Comparison of ENCODE assay signal across 8 mouse cellular contexts in genomic region chr1:170136351-170137009, GRCm38 (mm10). TPM values are rescaled to one million over a fixed set of nuclear protein-coding genes. Genes with fewer than 3 reads are reported as not detected.
DNase-seq lines count a peak whose midpoint lies in the region; ATAC-seq lines count a peak whose summit lies in the region.

No protein-coding gene starts in this region.

- H3K36me3 ChIP-seq in forebrain, embryonic 12.5 days (replicated peaks), result no peaks in the 10 kb centered on the region
- no peaks in the 10 kb centered on the region for H3K36me3 ChIP-seq in heart, embryonic 16.5 days (ENCODE audit: control insufficient read depth, insufficient read depth)
- no peaks in the 10 kb centered on the region for H3K36me3 ChIP-seq in liver, embryonic 13.5 days
- H3K36me3 ChIP-seq in stomach, embryonic 16.5 days (ENCODE audit: control insufficient read depth, insufficient read depth, low read length), result no peaks in the 10 kb centered on the region; the same call in 1 of the 2 replicates

- 38% methylated on average over 7 of the region's 7 CpGs for WGBS in forebrain, embryonic 12.5 days
- WGBS in heart, embryonic 16.5 days, result 12% methylated on average over 7 of the region's 7 CpGs
- WGBS in liver, embryonic 13.5 days (ENCODE audit: insufficient replicate concordance), result 8% methylated on average over 7 of the region's 7 CpGs
- WGBS in stomach, embryonic 16.5 days, result 9% methylated on average over 7 of the region's 7 CpGs

- no peak overlapping the region for H3K4me2 ChIP-seq in forebrain, embryonic 12.5 days
- no peak overlapping the region for H3K4me2 ChIP-seq in heart, embryonic 16.5 days (ENCODE audit: low read depth, low read length)
- H3K4me2 ChIP-seq in liver, embryonic 13.5 days, result no peak overlapping the region
- no peak overlapping the region for H3K4me2 ChIP-seq in stomach, embryonic 16.5 days (ENCODE audit: low read depth, low read length)

- peak; percentile 79 for DNase-seq in CD4-positive, CD25-positive, alpha-beta regulatory T cell, adult 2 months (ENCODE audit: low read depth, low spot score)
- DNase-seq in c-Kit-positive CD71-positive TER-119-negative erythroid progenitor cells, embryonic 14.5 days (ENCODE audit: low read depth), result peak; percentile 37
- DNase-seq in kidney, postnatal 25 days, result peak; percentile 79 to 80
- DNase-seq in liver, embryonic 13.5 days, result no peak
- peak; percentile 55 for DNase-seq in neural tube, embryonic 10.5 days (ENCODE audit: extremely low spot score, low spot score)

- no peaks in the 10 kb centered on the region for H3K9me3 ChIP-seq in forebrain, embryonic 12.5 days
- H3K9me3 ChIP-seq in heart, embryonic 16.5 days (replicated peaks; ENCODE audit: control insufficient read depth, low read length), result no peaks in the 10 kb centered on the region
- no peaks in the 10 kb centered on the region for H3K9me3 ChIP-seq in liver, embryonic 13.5 days (replicated peaks)
- H3K9me3 ChIP-seq in stomach, embryonic 16.5 days (replicated peaks; ENCODE audit: control insufficient read depth, low read length), result no peaks in the 10 kb centered on the region

- no peak overlapping the region for H3K9ac ChIP-seq in forebrain, embryonic 12.5 days
- H3K9ac ChIP-seq in heart, embryonic 16.5 days (ENCODE audit: low read length), result no peak overlapping the region
- no peak overlapping the region for H3K9ac ChIP-seq in liver, embryonic 13.5 days
- H3K9ac ChIP-seq in stomach, embryonic 16.5 days (ENCODE audit: low read length), result 0 out of 2 replicates have a peak overlapping the region, but pooled peaks have one; percentile 5

- ATAC-seq in forebrain, embryonic 12.5 days (ENCODE audit: low FRiP score), result peak; percentile 57
- ATAC-seq in heart, embryonic 16.5 days (replicated peaks; ENCODE audit: extremely low read depth, insufficient read depth, low FRiP score), result peak; percentile 89
- ATAC-seq in liver, embryonic 13.5 days (ENCODE audit: low read depth), result peak; percentile 54; the same call in 1 of the 2 replicates
- ATAC-seq in stomach, embryonic 16.5 days (ENCODE audit: insufficient read depth, low FRiP score), result peak; percentile 87

- no peaks in the 10 kb centered on the region for H3K4me1 ChIP-seq in forebrain, embryonic 12.5 days
- H3K4me1 ChIP-seq in heart, embryonic 16.5 days (ENCODE audit: control insufficient read depth, insufficient read depth, low read length), result 0 out of 2 replicates have a peak, but pooled peaks cover 2% of the 10 kb centered on the region
- no peaks in the 10 kb centered on the region for H3K4me1 ChIP-seq in liver, embryonic 13.5 days (replicated peaks)
- H3K4me1 ChIP-seq in stomach, embryonic 16.5 days (ENCODE audit: control insufficient read depth, insufficient read depth, low read length), result no peaks in the 10 kb centered on the region

- no peak overlapping the region for H3K4me3 ChIP-seq in forebrain, embryonic 12.5 days (replicated peaks)
- H3K4me3 ChIP-seq in heart, embryonic 16.5 days (ENCODE audit: low read length), result no peak overlapping the region
- H3K4me3 ChIP-seq in liver, embryonic 13.5 days (replicated peaks), result no peak overlapping the region
- no peak overlapping the region for H3K4me3 ChIP-seq in stomach, embryonic 16.5 days (replicated peaks; ENCODE audit: low read length)

- H3K27ac ChIP-seq in forebrain, embryonic 12.5 days, result no peak overlapping the region
- peak overlapping the region; percentile 40 for H3K27ac ChIP-seq in heart, embryonic 16.5 days (ENCODE audit: low read length)
- H3K27ac ChIP-seq in liver, embryonic 13.5 days, result no peak overlapping the region
- H3K27ac ChIP-seq in stomach, embryonic 16.5 days (ENCODE audit: low read length), result peak overlapping the region; percentile 31; the same call in 1 of the 2 replicates

- no peaks in the 10 kb centered on the region for H3K27me3 ChIP-seq in forebrain, embryonic 12.5 days
- no peaks in the 10 kb centered on the region for H3K27me3 ChIP-seq in heart, embryonic 16.5 days (ENCODE audit: control insufficient read depth, insufficient read depth, low read length)
- no peaks in the 10 kb centered on the region for H3K27me3 ChIP-seq in liver, embryonic 13.5 days
- no peaks in the 10 kb centered on the region for H3K27me3 ChIP-seq in stomach, embryonic 16.5 days (ENCODE audit: control insufficient read depth, insufficient read depth, low read length)

RNA-seq across cellular contexts. Expression of gene Ddr2, which starts 25.9 kb away (rescaled TPM):
- 15.2 and 22.0 TPM in 2 replicates for polyA plus RNA-seq in forebrain, embryonic 12.5 days (2016; fragmentation: Nextera tagmentation; extraction: Ambion mirVana)
- 10.6 and 13.1 TPM in 2 replicates for polyA plus RNA-seq in heart, embryonic 16.5 days (2015; fragmentation: Nextera tagmentation; extraction: Ambion mirVana)
- 1.7 and 2.0 TPM in 2 replicates for polyA plus RNA-seq in liver, embryonic 13.5 days (2015; fragmentation: Nextera tagmentation; extraction: Ambion mirVana)
- polyA plus RNA-seq in stomach, embryonic 16.5 days (2015; fragmentation: Nextera tagmentation; extraction: Ambion mirVana), result 57.1 and 60.3 TPM in 2 replicates

RNA-seq across cellular contexts. Expression of gene Uap1, which starts 38.3 kb away (rescaled TPM):
- 59.0 and 60.5 TPM in 2 replicates for polyA plus RNA-seq in forebrain, embryonic 12.5 days (2016; fragmentation: Nextera tagmentation; extraction: Ambion mirVana)
- polyA plus RNA-seq in heart, embryonic 16.5 days (2015; fragmentation: Nextera tagmentation; extraction: Ambion mirVana), result 42.4 and 48.8 TPM in 2 replicates
- polyA plus RNA-seq in liver, embryonic 13.5 days (2015; fragmentation: Nextera tagmentation; extraction: Ambion mirVana), result 34.8 and 41.5 TPM in 2 replicates
- 58.9 and 64.0 TPM in 2 replicates for polyA plus RNA-seq in stomach, embryonic 16.5 days (2015; fragmentation: Nextera tagmentation; extraction: Ambion mirVana)

Comparison
In these comparisons a context has a peak if more than half of its experiments do, and no peak if none do; other contexts are left out.
1. H3K27ac ChIP-seq: peak in heart, embryonic 16.5 days (single experiment) and stomach, embryonic 16.5 days (single experiment); none in forebrain, embryonic 12.5 days (single experiment) and liver, embryonic 13.5 days (single experiment).
2. Peak in every context shown above with its lines, with median percentiles within 50 percentile points of each other: ATAC-seq.